Mouse (Mus musculus): Measurements from ENCODE around the gene Cdh4. TPM values are rescaled to one million over a fixed set of nuclear protein-coding genes. Genes with fewer than 3 reads are reported as not detected.
A peak's percentile ranks its signal among the peaks of the same experiment; 100 is the strongest.

Cdh4 gene
- polyA plus RNA-seq, 1 experiment from 2014 or later = 43.0 TPM

GRCm38 (mm10) chr2:179706616-179707015 is 264.4 kb downstream of the Cdh4 start:
- H3K27me3 ChIP-seq (replicated peaks; ENCODE audit: control insufficient read depth, insufficient read depth, low read length) = no peaks in the 10 kb centered on the region; the same call in 1 of the 2 replicates
- WGBS = 79% methylated on average over 3 of the region's 3 CpGs
- no peak overlapping the region for H3K27ac ChIP-seq (ENCODE audit: low read depth, low read length)
- no peak overlapping the region for H3K4me2 ChIP-seq (ENCODE audit: low read length)
- no peaks in the 10 kb centered on the region for H3K9me3 ChIP-seq (ENCODE audit: control insufficient read depth, low read length)
- ATAC-seq = no peak
- H3K4me3 ChIP-seq (ENCODE audit: low read length) = no peak overlapping the region
- H3K36me3 ChIP-seq (ENCODE audit: control insufficient read depth, insufficient read depth, low read length) = no peaks in the 10 kb centered on the region
- no peak overlapping the region for H3K9ac ChIP-seq (ENCODE audit: low read depth, low read length)
- H3K4me1 ChIP-seq (ENCODE audit: control insufficient read depth, insufficient read depth, low read depth, low read length) = peaks cover 5% of the 10 kb centered on the region

GRCm38 (mm10) chr2:179709111-179709510 is 266.9 kb downstream of the Cdh4 start:
- 87% methylated on average over 2 of the region's 2 CpGs for WGBS

GRCm38 (mm10) chr2:179712690-179713089 is 270.5 kb downstream of the Cdh4 start:
- H3K27me3 ChIP-seq (replicated peaks; ENCODE audit: control insufficient read depth, insufficient read depth, low read length) = no peaks in the 10 kb centered on the region
- H3K36me3 ChIP-seq (ENCODE audit: control insufficient read depth, insufficient read depth, low read length) = no peaks in the 10 kb centered on the region
- no peak overlapping the region for H3K4me3 ChIP-seq (ENCODE audit: low read length)
- no peak overlapping the region for H3K27ac ChIP-seq (ENCODE audit: low read depth, low read length)
- 67% methylated on average over 7 of the region's 7 CpGs for WGBS
- no peaks in the 10 kb centered on the region for H3K9me3 ChIP-seq (ENCODE audit: control insufficient read depth, low read length)
- no peak overlapping the region for H3K4me2 ChIP-seq (ENCODE audit: low read length)
- no peak for ATAC-seq
- no peak overlapping the region for H3K9ac ChIP-seq (ENCODE audit: low read depth, low read length)
- H3K4me1 ChIP-seq (ENCODE audit: control insufficient read depth, insufficient read depth, low read depth, low read length) = no peaks in the 10 kb centered on the region; the same call in 1 of the 2 replicates

More at GRCm38 (mm10) chr2:179709111-179709510, 266.9 kb downstream of the Cdh4 start:
- Histone ChIP-seq H3K36me3 (ENCODE audit: control insufficient read depth, insufficient read depth, low read length) (no peaks in the 10 kb centered on the region), H3K9me3 (ENCODE audit: control insufficient read depth, low read length) (no peaks in the 10 kb centered on the region), H3K9ac (ENCODE audit: low read depth, low read length) (no peak overlapping the region), H3K4me2 (ENCODE audit: low read length) (no peak overlapping the region), H3K4me3 (ENCODE audit: low read length) (no peak overlapping the region), H3K4me1 (ENCODE audit: control insufficient read depth, insufficient read depth, low read depth, low read length) (peaks cover 5% of the 10 kb centered on the region), H3K27me3 (replicated peaks; ENCODE audit: control insufficient read depth, insufficient read depth, low read length) (no peaks in the 10 kb centered on the region), H3K27ac (ENCODE audit: low read depth, low read length) (no peak overlapping the region)
- ATAC-seq = no peak

GRCm38 (mm10) chr2:179713326-179713725 is 271.1 kb downstream of the Cdh4 start:
- H3K9ac ChIP-seq (ENCODE audit: low read depth, low read length) = no peak overlapping the region
- no peak overlapping the region for H3K27ac ChIP-seq (ENCODE audit: low read depth, low read length)
- no peak overlapping the region for H3K4me2 ChIP-seq (ENCODE audit: low read length)
- H3K27me3 ChIP-seq (replicated peaks; ENCODE audit: control insufficient read depth, insufficient read depth, low read length) = no peaks in the 10 kb centered on the region
- WGBS = 79% methylated on average over 4 of the region's 4 CpGs
- no peak overlapping the region for H3K4me3 ChIP-seq (ENCODE audit: low read length)
- no peaks in the 10 kb centered on the region for H3K9me3 ChIP-seq (ENCODE audit: control insufficient read depth, low read length)
- ATAC-seq = no peak
- no peaks in the 10 kb centered on the region for H3K36me3 ChIP-seq (ENCODE audit: control insufficient read depth, insufficient read depth, low read length)
- no peaks in the 10 kb centered on the region; the same call in 1 of the 2 replicates for H3K4me1 ChIP-seq (ENCODE audit: control insufficient read depth, insufficient read depth, low read depth, low read length)

- H3K27ac ChIP-seq (ENCODE audit: low read depth, low read length) = no peak overlapping the region
- no peak for ATAC-seq
- H3K9me3 ChIP-seq (ENCODE audit: control insufficient read depth, low read length) = no peaks in the 10 kb centered on the region
- no peak overlapping the region for H3K4me3 ChIP-seq (ENCODE audit: low read length)
- H3K9ac ChIP-seq (ENCODE audit: low read depth, low read length) = no peak overlapping the region
- 74% methylated on average over 3 of the region's 3 CpGs for WGBS
- H3K4me2 ChIP-seq (ENCODE audit: low read length) = no peak overlapping the region
- no peaks in the 10 kb centered on the region; the same call in 1 of the 2 replicates for H3K4me1 ChIP-seq (ENCODE audit: control insufficient read depth, insufficient read depth, low read depth, low read length)
- no peaks in the 10 kb centered on the region for H3K27me3 ChIP-seq (replicated peaks; ENCODE audit: control insufficient read depth, insufficient read depth, low read length)
- no peaks in the 10 kb centered on the region for H3K36me3 ChIP-seq (ENCODE audit: control insufficient read depth, insufficient read depth, low read length)
These were observed 271.9 kb downstream of the Cdh4 start for GRCm38 (mm10) chr2:179714145-179714544.

GRCm38 (mm10) chr2:179715375-179715774 is 273.1 kb downstream of the Cdh4 start:
- Histone ChIP-seq H3K4me1 (ENCODE audit: control insufficient read depth, insufficient read depth, low read depth, low read length) (no peaks in the 10 kb centered on the region), H3K9me3 (ENCODE audit: control insufficient read depth, low read length) (no peaks in the 10 kb centered on the region), H3K4me3 (ENCODE audit: low read length) (no peak overlapping the region), H3K27me3 (replicated peaks; ENCODE audit: control insufficient read depth, insufficient read depth, low read length) (no peaks in the 10 kb centered on the region), H3K9ac (ENCODE audit: low read depth, low read length) (no peak overlapping the region), H3K36me3 (ENCODE audit: control insufficient read depth, insufficient read depth, low read length) (no peaks in the 10 kb centered on the region), H3K27ac (ENCODE audit: low read depth, low read length) (no peak overlapping the region), H3K4me2 (ENCODE audit: low read length) (no peak overlapping the region)
- ATAC-seq = no peak
- 100% methylated on average over 1 of the region's 1 CpGs for WGBS

- no peaks in the 10 kb centered on the region for H3K27me3 ChIP-seq (replicated peaks; ENCODE audit: control insufficient read depth, insufficient read depth, low read length)
- no peak overlapping the region for H3K27ac ChIP-seq (ENCODE audit: low read depth, low read length)
- peaks cover 5% of the 10 kb centered on the region; the same call in 1 of the 2 replicates for H3K4me1 ChIP-seq (ENCODE audit: control insufficient read depth, insufficient read depth, low read depth, low read length)
- no peaks in the 10 kb centered on the region for H3K36me3 ChIP-seq (ENCODE audit: control insufficient read depth, insufficient read depth, low read length)
- H3K4me3 ChIP-seq (ENCODE audit: low read length) = no peak overlapping the region
- ATAC-seq = no peak
- H3K4me2 ChIP-seq (ENCODE audit: low read length) = no peak overlapping the region
- H3K9me3 ChIP-seq (ENCODE audit: control insufficient read depth, low read length) = no peaks in the 10 kb centered on the region
- no peak overlapping the region for H3K9ac ChIP-seq (ENCODE audit: low read depth, low read length)
- WGBS = 11% methylated on average over 3 of the region's 3 CpGs
These were observed 278.1 kb downstream of the Cdh4 start for GRCm38 (mm10) chr2:179720366-179720765.

- no peak overlapping the region for H3K4me3 ChIP-seq (ENCODE audit: low read length)
- peaks cover 5% of the 10 kb centered on the region; the same call in 1 of the 2 replicates for H3K4me1 ChIP-seq (ENCODE audit: control insufficient read depth, insufficient read depth, low read depth, low read length)
- no peak for ATAC-seq
- peak overlapping the region; percentile 5; the same call in 1 of the 2 replicates for H3K9ac ChIP-seq (ENCODE audit: low read depth, low read length)
- H3K27me3 ChIP-seq (replicated peaks; ENCODE audit: control insufficient read depth, insufficient read depth, low read length) = no peaks in the 10 kb centered on the region
- H3K27ac ChIP-seq (ENCODE audit: low read depth, low read length) = no peak overlapping the region; the same call in 1 of the 2 replicates
- WGBS = 46% methylated on average over 18 of the region's 18 CpGs
- H3K4me2 ChIP-seq (ENCODE audit: low read length) = no peak overlapping the region
- no peaks in the 10 kb centered on the region for H3K9me3 ChIP-seq (ENCODE audit: control insufficient read depth, low read length)
- no peaks in the 10 kb centered on the region for H3K36me3 ChIP-seq (ENCODE audit: control insufficient read depth, insufficient read depth, low read length)
These were observed 279.6 kb downstream of the Cdh4 start for GRCm38 (mm10) chr2:179721534-179722516.

- 63% methylated on average over 4 of the region's 4 CpGs for WGBS
- H3K27me3 ChIP-seq (replicated peaks; ENCODE audit: control insufficient read depth, insufficient read depth, low read length) = no peaks in the 10 kb centered on the region
- ATAC-seq = peak; percentile 57; the same call in 1 of the 2 replicates
These were observed 280.6 kb downstream of the Cdh4 start for GRCm38 (mm10) chr2:179722776-179723386.

More at GRCm38 (mm10) chr2:179722776-179723386, 280.6 kb downstream of the Cdh4 start:
- no peaks in the 10 kb centered on the region for H3K9me3 ChIP-seq (ENCODE audit: control insufficient read depth, low read length)
- H3K36me3 ChIP-seq (ENCODE audit: control insufficient read depth, insufficient read depth, low read length) = no peaks in the 10 kb centered on the region
- no peak overlapping the region for H3K27ac ChIP-seq (ENCODE audit: low read depth, low read length)
- H3K4me2 ChIP-seq (ENCODE audit: low read length) = no peak overlapping the region
- no peak overlapping the region for H3K9ac ChIP-seq (ENCODE audit: low read depth, low read length)
- peaks cover 5% of the 10 kb centered on the region; the same call in 1 of the 2 replicates for H3K4me1 ChIP-seq (ENCODE audit: control insufficient read depth, insufficient read depth, low read depth, low read length)
- H3K4me3 ChIP-seq (ENCODE audit: low read length) = no peak overlapping the region
